Mouse (Mus musculus) stomach, embryonic 14.5 days (tissue): ENCODE results near the gene Celf1. TPM values are rescaled to one million over a fixed set of nuclear protein-coding genes. Genes with fewer than 3 reads are reported as not detected.

Experiments used
- ATAC-seq: fragments of 200-750 bp; cut with Nextera tagmentation; 2 replicates; pipeline ENCODE4 v1.8.0; 2017; ENCODE audit warnings: low read depth, moderate TSS enrichment; ENCODE audit not compliant: insufficient number of reproducible peaks, insufficient read depth, low FRiP score
- H3K27ac ChIP-seq: fragments of 300-500 bp; sonication (generic); 2 replicates; pipeline ENCODE4 v1.5.1; 2014; ENCODE audit warnings: mild to moderate bottlenecking, low read length, moderate library complexity, mixed read lengths
- H3K27me3 ChIP-seq: fragments of 300-500 bp; sonication (generic); 2 replicates; pipeline ENCODE4 v1.6.1; 2014; ENCODE audit warnings: low read length, control low read depth, mixed read lengths; ENCODE audit not compliant: control insufficient read depth, insufficient read depth
- H3K36me3 ChIP-seq: fragments of 300-500 bp; sonication (generic); 2 replicates; pipeline ENCODE4 v1.6.1; 2014; ENCODE audit warnings: mild to moderate bottlenecking, control low read depth, low read length, moderate library complexity, mixed read lengths; ENCODE audit not compliant: control insufficient read depth, insufficient read depth
- H3K4me1 ChIP-seq: fragments of 300-500 bp; sonication (generic); 2 replicates; pipeline ENCODE4 v1.6.1; 2014; ENCODE audit warnings: low read length, control low read depth, mixed read lengths; ENCODE audit not compliant: control insufficient read depth, insufficient read depth
- H3K4me2 ChIP-seq: fragments of 300-500 bp; sonication (generic); replicated peaks from 2 replicates; pipeline ENCODE4 v1.6.1; 2014; ENCODE audit warnings: low read depth, low read length, control low read depth
- H3K4me3 ChIP-seq: fragments of 300-500 bp; sonication (generic); 2 replicates; pipeline ENCODE4 v1.5.1; 2014; ENCODE audit warnings: low read depth, low read length, control low read depth
- H3K9ac ChIP-seq: fragments of 300-500 bp; sonication (generic); replicated peaks from 2 replicates; pipeline ENCODE4 v1.6.1; 2014; ENCODE audit warnings: low read depth, mild to moderate bottlenecking, control low read depth, low read length, moderate library complexity, mixed read lengths
- H3K9me3 ChIP-seq: fragments of 300-500 bp; sonication (generic); 2 replicates; pipeline ENCODE4 v1.6.1; 2016; ENCODE audit warnings: low read depth, low read length, control low read depth; ENCODE audit not compliant: control insufficient read depth
- WGBS: fragments of 180-500 bp; shearing (Covaris S2); extraction: QIAGEN DNeasy Blood & Tissue Kit; methylation state at CpG from one replicate; pipeline ENCODE4 v1.1.7; 2014; 5-methylcytosine and 5-hydroxymethylcytosine counted together
- polyA plus RNA-seq: library from polyadenylated mRNA; unstranded; fragments of >200 nt; fragmentation: Nextera tagmentation; extraction: Ambion mirVana; gene quantifications from 2 replicates; pipeline ENCODE4 v1.2.1, GENCODE M21; 2014

Celf1 gene
- polyA plus RNA-seq, 1 experiment from 2014 or later: 75.1 TPM

GRCm38 (mm10) chr2:91053181-91053933 lies 113.2 kb downstream of the Celf1 start:
- WGBS: 0% methylated on average over 6 of the region's 6 CpGs
- H3K9me3 ChIP-seq: no peaks in the 10 kb centered on the region
- H3K4me2 ChIP-seq: peak overlapping the region; percentile 49
- peak; percentile 59; the same call in 1 of the 2 replicates for ATAC-seq
- H3K4me3 ChIP-seq: peak overlapping the region; percentile 91
- H3K27me3 ChIP-seq: no peaks in the 10 kb centered on the region
- H3K4me1 ChIP-seq: peaks cover 6% of the 10 kb centered on the region; the same call in 1 of the 2 replicates
- peaks cover 32% of the 10 kb centered on the region for H3K36me3 ChIP-seq
- no peak overlapping the region for H3K27ac ChIP-seq
- H3K9ac ChIP-seq: 0 out of 2 replicates have a peak overlapping the region, but pooled peaks have one; percentile 75

- ATAC-seq: peak; percentile 97
- peak within 1 kb of the TSS; percentile 90 for H3K4me2 ChIP-seq
- no peaks in the 10 kb centered on the region for H3K27me3 ChIP-seq
- H3K27ac ChIP-seq: peak within 1 kb of the TSS; percentile 66; the same call in 1 of the 2 replicates
- H3K9ac ChIP-seq: peak within 1 kb of the TSS; percentile 75
- H3K9me3 ChIP-seq: no peaks in the 10 kb centered on the region
- H3K4me3 ChIP-seq: peak within 1 kb of the TSS; percentile 91
- H3K36me3 ChIP-seq: peaks cover 38% of the 10 kb centered on the region
- H3K4me1 ChIP-seq: peaks cover 6% of the 10 kb centered on the region; the same call in 1 of the 2 replicates
- under 1% methylated on average over 40 of the region's 40 CpGs for WGBS
Measured at GRCm38 (mm10) chr2:91053934-91054382, 113.8 kb downstream of the Celf1 start, which contains the start of gene Psmc3. Psmc3 (plus strand) TSS chr2:91054009.

GRCm38 (mm10) chr2:91058435-91058834 lies 118.3 kb downstream of the Celf1 start:
- H3K27ac ChIP-seq: no peak overlapping the region
- peaks cover 66% of the 10 kb centered on the region for H3K36me3 ChIP-seq
- no peak overlapping the region for H3K4me3 ChIP-seq
- no peaks in the 10 kb centered on the region for H3K9me3 ChIP-seq
- H3K4me2 ChIP-seq: no peak overlapping the region
- peaks cover 6% of the 10 kb centered on the region; the same call in 1 of the 2 replicates for H3K4me1 ChIP-seq
- ATAC-seq: no peak
- H3K9ac ChIP-seq: no peak overlapping the region
- no peaks in the 10 kb centered on the region for H3K27me3 ChIP-seq
- 93% methylated on average over 5 of the region's 5 CpGs for WGBS

- 100% methylated on average over 2 of the region's 2 CpGs for WGBS
- no peaks in the 10 kb centered on the region for H3K9me3 ChIP-seq
- no peak overlapping the region for H3K9ac ChIP-seq
- no peak overlapping the region for H3K27ac ChIP-seq
- H3K36me3 ChIP-seq: peaks cover 75% of the 10 kb centered on the region
- H3K27me3 ChIP-seq: no peaks in the 10 kb centered on the region
- no peak overlapping the region for H3K4me3 ChIP-seq
- ATAC-seq: no peak
- H3K4me1 ChIP-seq: peaks cover 6% of the 10 kb centered on the region; the same call in 1 of the 2 replicates
- no peak overlapping the region for H3K4me2 ChIP-seq
Measured at GRCm38 (mm10) chr2:91059376-91059775, 119.2 kb downstream of the Celf1 start.

- no peaks in the 10 kb centered on the region for H3K27me3 ChIP-seq
- ATAC-seq: no peak; the same call in 1 of the 2 replicates
- H3K4me3 ChIP-seq: no peak overlapping the region
- H3K36me3 ChIP-seq: peaks cover 68% of the 10 kb centered on the region
- 78% methylated on average over 10 of the region's 10 CpGs for whole genome bisulfite sequencing
- no peaks in the 10 kb centered on the region for H3K4me1 ChIP-seq
- H3K9ac ChIP-seq: no peak overlapping the region
- H3K9me3 ChIP-seq: no peaks in the 10 kb centered on the region
- no peak overlapping the region for H3K4me2 ChIP-seq
- no peak overlapping the region for H3K27ac ChIP-seq
Measured at GRCm38 (mm10) chr2:91060544-91061355, 120.6 kb downstream of the Celf1 start.

DNA sequence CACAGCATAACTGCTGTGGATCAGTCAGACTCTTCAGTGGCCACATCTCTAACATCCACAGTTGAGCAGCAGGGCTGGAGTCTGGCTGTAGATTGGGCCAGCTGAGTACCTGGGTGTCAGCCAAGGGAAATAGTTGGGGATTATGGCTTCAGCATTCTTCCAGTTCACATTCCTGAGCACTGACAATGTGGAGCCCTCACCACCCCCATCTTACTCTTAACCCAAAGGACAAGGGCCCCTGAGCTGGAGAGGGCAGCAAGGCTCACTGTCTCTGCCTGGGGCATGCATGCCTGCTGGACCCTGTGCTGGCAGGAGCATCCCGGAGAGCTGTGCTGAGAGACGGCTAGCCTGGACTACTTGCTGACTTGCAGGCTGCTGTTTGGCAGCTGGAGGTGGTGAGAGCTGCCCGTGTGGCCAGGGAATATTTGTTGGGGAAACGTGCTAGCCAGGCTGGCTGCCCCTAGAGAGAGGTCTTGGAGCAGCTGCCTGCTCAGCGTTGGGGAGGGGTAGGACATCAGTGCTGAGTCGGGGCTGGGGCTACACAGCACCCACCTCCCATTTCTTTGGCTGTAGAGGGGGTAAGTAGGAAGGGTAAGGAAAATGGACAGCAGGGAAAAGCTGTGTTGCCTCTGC lies 121.8 kb downstream of the Celf1 start:
- WGBS: 68% methylated on average over 6 of the region's 6 CpGs
- H3K4me3 ChIP-seq: no peak overlapping the region

DNA sequence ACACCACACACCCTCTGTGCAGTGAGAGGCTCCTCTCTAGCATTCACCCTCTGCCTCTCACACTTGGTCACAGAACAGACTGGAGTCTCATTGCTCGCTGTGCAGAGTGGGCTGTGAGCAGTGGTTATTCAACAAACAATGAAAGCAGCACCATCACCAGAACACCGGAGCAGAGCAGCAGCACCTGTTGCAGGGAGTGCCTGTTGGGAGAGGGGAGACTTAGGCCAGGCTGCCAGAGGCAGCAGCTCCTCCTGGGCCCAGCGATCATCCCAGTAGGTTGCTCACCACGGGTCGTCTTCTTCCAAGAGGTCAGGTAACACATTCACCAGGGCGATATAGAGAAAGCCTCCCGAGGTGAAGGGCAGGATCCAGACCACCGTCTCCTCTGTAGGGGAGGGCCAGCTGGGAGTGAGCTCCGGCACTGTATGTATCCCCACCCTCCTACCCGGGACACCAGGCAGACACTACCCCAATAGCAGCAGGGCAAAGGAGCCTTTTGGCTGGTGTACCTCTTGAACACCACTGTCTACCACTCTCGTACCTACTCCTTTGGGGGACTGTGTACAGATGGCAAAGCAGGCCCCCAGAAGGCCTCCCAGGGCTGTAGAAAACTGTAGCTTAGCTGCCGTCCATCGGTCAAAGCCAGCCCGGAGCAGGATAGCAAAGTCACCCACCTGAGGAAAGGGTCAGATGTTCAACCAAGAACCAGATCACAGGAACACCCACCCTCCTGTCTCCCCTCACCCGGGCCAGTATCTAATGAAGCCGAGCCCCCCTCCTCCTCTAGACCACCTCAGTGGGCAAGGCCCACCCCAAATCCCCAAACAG lies 122.8 kb downstream of the Celf1 start:
- Histone ChIP-seq H3K9ac (no peak overlapping the region), H3K27ac (peak overlapping the region; percentile 10; the same call in 1 of the 2 replicates), H3K27me3 (no peaks in the 10 kb centered on the region), H3K4me3 (no peak overlapping the region), H3K4me2 (no peak overlapping the region), H3K9me3 (no peaks in the 10 kb centered on the region), H3K4me1 (no peaks in the 10 kb centered on the region), H3K36me3 (peaks cover 46% of the 10 kb centered on the region)
- WGBS: 88% methylated on average over 16 of the region's 16 CpGs
- ATAC-seq: no peak

More for the DNA sequence above, 121.8 kb downstream of the Celf1 start:
- Histone ChIP-seq H3K27me3 (no peaks in the 10 kb centered on the region), H3K9ac (no peak overlapping the region), H3K4me1 (no peaks in the 10 kb centered on the region), H3K27ac (peak overlapping the region; percentile 10; the same call in 1 of the 2 replicates), H3K36me3 (peaks cover 56% of the 10 kb centered on the region), H3K4me2 (no peak overlapping the region), H3K9me3 (no peaks in the 10 kb centered on the region)
- no peak; the same call in 1 of the 2 replicates for ATAC-seq
